Mouse (Mus musculus): ENCODE results near the gene Ralbp1.

The Ralbp1 gene

GRCm38 (mm10) chr17:65845423-65845822, 40.2 kb downstream of the Ralbp1 start:
- DNase-seq = no peak

- DNase-seq = peak; percentile 60
Observed at GRCm38 (mm10) chr17:65842669-65843381, 42.8 kb downstream of the Ralbp1 start.

- DNase-seq = no peak
Observed at GRCm38 (mm10) chr17:65839541-65840256, 45.9 kb downstream of the Ralbp1 start.

GRCm38 (mm10) chr17:65836746-65837145, 48.9 kb downstream of the Ralbp1 start:
- DNase-seq = no peak

- DNase-seq = no peak
Observed at GRCm38 (mm10) chr17:65833891-65834290, 51.7 kb downstream of the Ralbp1 start.

GRCm38 (mm10) chr17:65830216-65830863, 55.3 kb downstream of the Ralbp1 start:
- DNase-seq = no peak

GRCm38 (mm10) chr17:65828951-65829350, 56.6 kb downstream of the Ralbp1 start:
- no peak for DNase-seq

- DNase-seq = no peak
Observed at GRCm38 (mm10) chr17:65827904-65828303, 57.7 kb downstream of the Ralbp1 start.

GRCm38 (mm10) chr17:65827119-65827840, 58.3 kb downstream of the Ralbp1 start:
- no peak for DNase-seq

- DNase-seq = no peak
Observed at GRCm38 (mm10) chr17:65826257-65826656, 59.3 kb downstream of the Ralbp1 start.

GRCm38 (mm10) chr17:65824246-65824645, 61.4 kb downstream of the Ralbp1 start:
- no peak for DNase-seq

- DNase-seq = no peak
Observed at GRCm38 (mm10) chr17:65822423-65822822, 63.2 kb downstream of the Ralbp1 start.

- no peak for DNase-seq
Observed at GRCm38 (mm10) chr17:65820197-65820596, 65.4 kb downstream of the Ralbp1 start.

GRCm38 (mm10) chr17:65813763-65814162, 71.8 kb downstream of the Ralbp1 start:
- no peak for DNase-seq

GRCm38 (mm10) chr17:65811032-65811431, 74.6 kb downstream of the Ralbp1 start:
- DNase-seq = no peak

- no peak for DNase-seq
Observed at GRCm38 (mm10) chr17:65806416-65806815, 79.2 kb downstream of the Ralbp1 start.

- DNase-seq = no peak
Observed at GRCm38 (mm10) chr17:65805966-65806365, 79.6 kb downstream of the Ralbp1 start.

- DNase-seq = no peak
Observed at GRCm38 (mm10) chr17:65802026-65802425, 83.6 kb downstream of the Ralbp1 start.

- no peak for DNase-seq
Observed at GRCm38 (mm10) chr17:65800451-65800850, 85.1 kb downstream of the Ralbp1 start.

- no peak for DNase-seq
Observed at GRCm38 (mm10) chr17:65799353-65799752, 86.2 kb downstream of the Ralbp1 start.

- DNase-seq = no peak
Observed at GRCm38 (mm10) chr17:65798446-65798845, 87.2 kb downstream of the Ralbp1 start.
